Mouse (Mus musculus) kidney, postnatal 0 days (tissue): ENCODE measurements at regions not wholly inside any gene's neighbourhood (a gene's known extent, or its start where the extent isn't known, plus 50 kb on each side); places are given as distances from the start of the nearest gene placed in this dataset.

ENCODE experiments used
- ATAC-seq: fragments of 200-750 bp; cut with Nextera tagmentation; replicated peaks from 2 replicates; pipeline ENCODE4 v1.8.0; 2017; ENCODE audit warnings: low read depth, moderate number of reproducible peaks, moderate TSS enrichment, moderate library complexity; ENCODE audit not compliant: low FRiP score
- DNase-seq: peaks from one replicate; pipeline ENCODE4 v3.0.0-alpha.2; 2016; ENCODE audit warnings: low spot score
- H3K27ac ChIP-seq: fragments of 300-500 bp; sonication (generic); 2 replicates; pipeline ENCODE4 v1.5.1; 2014; ENCODE audit warnings: mild to moderate bottlenecking
- H3K27me3 ChIP-seq: fragments of 300-500 bp; sonication (generic); 2 replicates; pipeline ENCODE4 v1.6.1; 2014; ENCODE audit warnings: low read length, mixed read lengths; ENCODE audit not compliant: insufficient read depth
- H3K36me3 ChIP-seq: fragments of 300-500 bp; sonication (generic); 2 replicates; pipeline ENCODE4 v1.6.1; 2014; ENCODE audit warnings: low read length, mixed read lengths; ENCODE audit not compliant: insufficient read depth
- H3K4me1 ChIP-seq: fragments of 300-500 bp; sonication (generic); replicated peaks from 2 replicates; pipeline ENCODE4 v1.6.1; 2014; ENCODE audit warnings: antibody characterized with exemption, low read length, mixed read lengths; ENCODE audit not compliant: insufficient read depth
- H3K4me2 ChIP-seq: fragments of 300-500 bp; sonication (generic); 2 replicates; pipeline ENCODE4 v1.6.1; 2014; ENCODE audit warnings: mild to moderate bottlenecking, low read length, moderate library complexity, mixed read lengths
- H3K4me3 ChIP-seq: fragments of 300-500 bp; sonication (generic); replicated peaks from 2 replicates; pipeline ENCODE4 v1.5.1; 2014; ENCODE audit warnings: low read depth, low read length
- H3K9ac ChIP-seq: fragments of 300-500 bp; sonication (generic); 2 replicates; pipeline ENCODE4 v1.6.1; 2014; ENCODE audit warnings: low read depth, low read length
- H3K9me3 ChIP-seq: fragments of 300-500 bp; sonication (generic); replicated peaks from 2 replicates; pipeline ENCODE4 v1.6.1; 2016; ENCODE audit warnings: low read length, inconsistent platforms, mixed read lengths
- CTCF ChIP-seq: IDR thresholded peaks from 2 replicates; pipeline ENCODE4 v1.5.1; 2016; ENCODE audit warnings: antibody characterized with exemption, low read depth, mild to moderate bottlenecking, moderate library complexity
- WGBS: fragments of 180-500 bp; shearing (Covaris S2); extraction: QIAGEN DNeasy Blood & Tissue Kit; methylation state at CpG from one replicate; pipeline ENCODE4 v1.1.7; 2014; 5-methylcytosine and 5-hydroxymethylcytosine counted together

DNA sequence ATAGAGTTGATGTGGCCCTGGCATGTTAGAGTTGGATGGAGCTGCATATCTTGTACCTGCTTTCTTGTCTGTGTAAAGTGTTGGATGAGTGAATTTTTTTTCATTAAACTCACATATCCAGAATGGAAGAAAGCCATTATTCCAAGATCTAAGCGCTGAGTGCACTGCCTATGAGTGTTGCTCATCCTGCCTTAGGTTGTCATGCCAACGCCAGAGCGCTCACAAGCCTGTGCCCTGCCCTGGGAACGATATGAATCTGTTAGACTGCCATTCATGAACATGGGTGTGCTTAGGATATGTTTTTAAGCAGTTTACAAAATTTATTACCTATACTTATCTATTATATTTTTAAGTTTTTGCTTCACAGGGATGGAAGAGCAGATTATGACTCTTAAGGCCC lies 163.5 kb downstream of the Kcne4 start:
- Histone ChIP-seq H3K9ac (no peak overlapping the region), H3K27ac (no peak overlapping the region), H3K4me1 (no peaks in the 10 kb centered on the region), H3K4me2 (no peak overlapping the region), H3K36me3 (no peaks in the 10 kb centered on the region), H3K9me3 (no peaks in the 10 kb centered on the region), H3K27me3 (no peaks in the 10 kb centered on the region), H3K4me3 (no peak overlapping the region)
- WGBS = 85% methylated on average over 4 of the region's 4 CpGs
- DNase-seq (no peak), ATAC-seq (no peak)
- no peak for TF ChIP-seq CTCF
